Mouse (Mus musculus): Measurements from ENCODE around the gene Slc22a23. TPM values are rescaled to one million over a fixed set of nuclear protein-coding genes. Genes with fewer than 3 reads are reported as not detected.
A peak's percentile ranks its signal among the peaks of the same experiment; 100 is the strongest.

Gene Slc22a23
- polyA plus RNA-seq, 1 experiment from 2014 or later, result 8.4 TPM

GRCm38 (mm10) chr13:34154931-34155272, 190.1 kb downstream of the Slc22a23 start:
- no peaks in the 10 kb centered on the region for H3K9me3 ChIP-seq
- 37% methylated on average over 3 of the region's 3 CpGs for WGBS
- no peaks in the 10 kb centered on the region for H3K27me3 ChIP-seq (ENCODE audit: insufficient read depth, poor library complexity, severe bottlenecking)
- DNase-seq (ENCODE audit: low spot score), result peak; percentile 59
- H3K4me1 ChIP-seq (replicated peaks), result peaks cover 43% of the 10 kb centered on the region
- H3K36me3 ChIP-seq, result no peaks in the 10 kb centered on the region
- peak overlapping the region; percentile 83 for H3K27ac ChIP-seq
- H3K4me3 ChIP-seq, result peak overlapping the region; percentile 18; the same call in 1 of the 2 replicates

- Histone ChIP-seq H3K27ac (peak overlapping the region; percentile 83), H3K9me3 (no peaks in the 10 kb centered on the region), H3K4me3 (peak overlapping the region; percentile 18; the same call in 1 of the 2 replicates), H3K27me3 (ENCODE audit: insufficient read depth, poor library complexity, severe bottlenecking) (no peaks in the 10 kb centered on the region), H3K36me3 (no peaks in the 10 kb centered on the region), H3K4me1 (replicated peaks) (peaks cover 49% of the 10 kb centered on the region)
- WGBS, result 56% methylated on average over 13 of the region's 13 CpGs
- DNase-seq (ENCODE audit: low spot score), result peak; percentile 72
These were observed 190.6 kb downstream of the Slc22a23 start for GRCm38 (mm10) chr13:34154217-34154930.

GRCm38 (mm10) chr13:34153254-34154011, 191.5 kb downstream of the Slc22a23 start:
- H3K27ac ChIP-seq, result peak overlapping the region; percentile 67
- H3K4me1 ChIP-seq (replicated peaks), result peaks cover 57% of the 10 kb centered on the region
- H3K36me3 ChIP-seq, result no peaks in the 10 kb centered on the region
- WGBS, result 94% methylated on average over 4 of the region's 5 CpGs
- no peaks in the 10 kb centered on the region for H3K27me3 ChIP-seq (ENCODE audit: insufficient read depth, poor library complexity, severe bottlenecking)
- no peaks in the 10 kb centered on the region for H3K9me3 ChIP-seq
- H3K4me3 ChIP-seq, result no peak overlapping the region
- no peak for DNase-seq (ENCODE audit: low spot score)

- no peaks in the 10 kb centered on the region for H3K27me3 ChIP-seq (ENCODE audit: insufficient read depth, poor library complexity, severe bottlenecking)
- DNase-seq (ENCODE audit: low spot score), result no peak
- H3K9me3 ChIP-seq, result no peaks in the 10 kb centered on the region
- H3K4me1 ChIP-seq (replicated peaks), result peaks cover 65% of the 10 kb centered on the region
- H3K36me3 ChIP-seq, result no peaks in the 10 kb centered on the region
- H3K27ac ChIP-seq, result peak overlapping the region; percentile 53
- no peak overlapping the region for H3K4me3 ChIP-seq
- 75% methylated on average over 7 of the region's 7 CpGs for WGBS
These were observed 192.3 kb downstream of the Slc22a23 start for GRCm38 (mm10) chr13:34152695-34153094.

GRCm38 (mm10) chr13:34151425-34151824, 193.6 kb downstream of the Slc22a23 start:
- H3K27me3 ChIP-seq (ENCODE audit: insufficient read depth, poor library complexity, severe bottlenecking), result no peaks in the 10 kb centered on the region
- H3K36me3 ChIP-seq, result no peaks in the 10 kb centered on the region
- no peak overlapping the region for H3K4me3 ChIP-seq
- no peak for DNase-seq (ENCODE audit: low spot score)
- H3K9me3 ChIP-seq, result no peaks in the 10 kb centered on the region
- peaks cover 73% of the 10 kb centered on the region for H3K4me1 ChIP-seq (replicated peaks)
- 91% methylated on average over 1 of the region's 1 CpGs for WGBS
- peak overlapping the region; percentile 60; the same call in 1 of the 2 replicates for H3K27ac ChIP-seq

- DNase-seq (ENCODE audit: low spot score), result peak; percentile 47
- WGBS, result 17% methylated on average over 19 of the region's 19 CpGs
- Histone ChIP-seq H3K27ac (peak overlapping the region; percentile 92), H3K36me3 (no peaks in the 10 kb centered on the region), H3K4me1 (replicated peaks) (peaks cover 67% of the 10 kb centered on the region), H3K9me3 (no peaks in the 10 kb centered on the region), H3K4me3 (peak overlapping the region; percentile 51), H3K27me3 (ENCODE audit: insufficient read depth, poor library complexity, severe bottlenecking) (no peaks in the 10 kb centered on the region)
These were observed 194.5 kb downstream of the Slc22a23 start for GRCm38 (mm10) chr13:34150271-34151027.

- Histone ChIP-seq H3K27me3 (ENCODE audit: insufficient read depth, poor library complexity, severe bottlenecking) (no peaks in the 10 kb centered on the region), H3K36me3 (no peaks in the 10 kb centered on the region), H3K4me1 (replicated peaks) (peaks cover 66% of the 10 kb centered on the region), H3K4me3 (peak overlapping the region; percentile 51), H3K9me3 (no peaks in the 10 kb centered on the region), H3K27ac (peak overlapping the region; percentile 92)
- 53% methylated on average over 5 of the region's 5 CpGs for WGBS
- no peak for DNase-seq (ENCODE audit: low spot score)
These were observed 195.4 kb downstream of the Slc22a23 start for GRCm38 (mm10) chr13:34149463-34150176.

GRCm38 (mm10) chr13:34148767-34149392, 196.1 kb downstream of the Slc22a23 start:
- peak; percentile 88 for DNase-seq (ENCODE audit: low spot score)
- Histone ChIP-seq H3K27me3 (ENCODE audit: insufficient read depth, poor library complexity, severe bottlenecking) (no peaks in the 10 kb centered on the region), H3K4me1 (replicated peaks) (peaks cover 62% of the 10 kb centered on the region), H3K4me3 (peak overlapping the region; percentile 51), H3K9me3 (no peaks in the 10 kb centered on the region), H3K36me3 (no peaks in the 10 kb centered on the region), H3K27ac (peak overlapping the region; percentile 92)
- WGBS, result 2% methylated on average over 23 of the region's 23 CpGs

- no peak for DNase-seq (ENCODE audit: low spot score)
- Histone ChIP-seq H3K36me3 (no peaks in the 10 kb centered on the region), H3K27me3 (ENCODE audit: insufficient read depth, poor library complexity, severe bottlenecking) (no peaks in the 10 kb centered on the region), H3K4me1 (replicated peaks) (peaks cover 63% of the 10 kb centered on the region), H3K4me3 (peak overlapping the region; percentile 51), H3K9me3 (no peaks in the 10 kb centered on the region), H3K27ac (peak overlapping the region; percentile 92)
- 53% methylated on average over 3 of the region's 3 CpGs for WGBS
These were observed 196.8 kb downstream of the Slc22a23 start for GRCm38 (mm10) chr13:34148181-34148580.

GRCm38 (mm10) chr13:34146916-34147315, 198.1 kb downstream of the Slc22a23 start:
- no peaks in the 10 kb centered on the region for H3K27me3 ChIP-seq (ENCODE audit: insufficient read depth, poor library complexity, severe bottlenecking)
- H3K4me3 ChIP-seq, result no peak overlapping the region
- H3K9me3 ChIP-seq, result no peaks in the 10 kb centered on the region
- no peaks in the 10 kb centered on the region for H3K36me3 ChIP-seq
- peak overlapping the region; percentile 92 for H3K27ac ChIP-seq
- DNase-seq (ENCODE audit: low spot score), result no peak
- peaks cover 53% of the 10 kb centered on the region for H3K4me1 ChIP-seq (replicated peaks)
- WGBS, result 58% methylated on average over 3 of the region's 3 CpGs

GRCm38 (mm10) chr13:34143389-34143788, 201.6 kb downstream of the Slc22a23 start:
- Histone ChIP-seq H3K4me1 (replicated peaks) (peaks cover 29% of the 10 kb centered on the region), H3K27ac (peak overlapping the region; percentile 64), H3K36me3 (no peaks in the 10 kb centered on the region), H3K9me3 (no peaks in the 10 kb centered on the region), H3K4me3 (no peak overlapping the region), H3K27me3 (ENCODE audit: insufficient read depth, poor library complexity, severe bottlenecking) (no peaks in the 10 kb centered on the region)
- 38% methylated on average over 5 of the region's 5 CpGs for WGBS
- DNase-seq (ENCODE audit: low spot score), result no peak

GRCm38 (mm10) chr13:34136605-34137004, 208.4 kb downstream of the Slc22a23 start:
- H3K27ac ChIP-seq, result peak overlapping the region; percentile 78
- H3K36me3 ChIP-seq, result no peaks in the 10 kb centered on the region
- no peak for DNase-seq (ENCODE audit: low spot score)
- no peak overlapping the region for H3K4me3 ChIP-seq
- no peaks in the 10 kb centered on the region for H3K27me3 ChIP-seq (ENCODE audit: insufficient read depth, poor library complexity, severe bottlenecking)
- H3K4me1 ChIP-seq (replicated peaks), result peaks cover 41% of the 10 kb centered on the region
- no peaks in the 10 kb centered on the region for H3K9me3 ChIP-seq
- 71% methylated on average over 7 of the region's 7 CpGs for WGBS
